Mouse (Mus musculus): ENCODE measurements around the gene Dnajc27. TPM values are rescaled to one million over a fixed set of nuclear protein-coding genes. Genes with fewer than 3 reads are reported as not detected.

Gene Dnajc27
- total RNA-seq, 1 experiment from 2014 or later = 5.8 TPM

Other genes with a start within 250 kb of the Dnajc27 start
- 0.70 and 1.2 TPM in 2 replicates for gene Pomc, start 127.6 kb upstream of the Dnajc27 start, total RNA-seq (2017)
- gene Efr3b, start 43.7 kb upstream of the Dnajc27 start, total RNA-seq (2017) = 0.12 TPM in 1 of 2 replicates, not detected in the other
- 4.4 and 5.6 TPM in 2 replicates for gene Adcy3, start 50.5 kb downstream of the Dnajc27 start, total RNA-seq (2017)
- 2.5 and 2.8 TPM in 2 replicates for gene Ptrhd1, start 151.4 kb downstream of the Dnajc27 start, total RNA-seq (2017)
- gene Cenpo, start 151.7 kb downstream of the Dnajc27 start, total RNA-seq (2017) = 22.7 and 31.3 TPM in 2 replicates

Data from neutrophil, adult 5-6 weeks (primary cell).